Comparison of ENCODE assay signal across 8 mouse cellular contexts in the genomic region with DNA sequence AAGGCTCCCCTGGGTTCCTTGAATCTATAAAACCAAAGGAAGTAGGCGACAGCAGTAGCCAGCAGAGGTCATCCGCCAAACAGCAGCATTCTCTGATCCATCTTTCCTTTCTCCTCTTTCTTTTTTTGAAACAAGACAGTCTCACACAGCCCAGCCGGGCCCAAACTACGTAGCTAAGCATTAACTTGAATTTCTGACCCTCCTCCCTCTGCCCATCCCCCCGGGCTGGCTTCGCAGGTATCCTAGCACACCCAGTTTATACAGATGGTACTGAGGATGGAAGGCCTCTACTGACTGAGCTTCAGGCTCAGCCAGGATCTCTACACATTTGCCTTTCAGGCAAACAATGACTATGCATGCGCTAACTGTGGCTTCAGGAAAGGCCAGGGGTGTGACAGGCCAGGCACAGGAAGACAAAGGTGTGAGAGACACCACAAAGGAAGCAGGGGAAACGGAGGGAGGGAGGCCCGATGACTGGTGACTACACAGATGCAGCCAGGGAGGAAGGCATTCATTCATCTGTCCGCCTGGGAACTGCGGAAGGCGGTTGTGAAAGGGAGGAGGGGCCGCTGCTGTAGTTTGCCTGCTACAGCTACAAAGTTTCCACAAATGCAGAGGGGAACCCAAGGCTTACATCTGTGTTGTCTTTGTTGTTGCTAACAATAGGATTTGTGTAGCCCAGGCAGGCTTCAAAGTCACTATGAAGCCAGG. TPM values are rescaled to one million over a fixed set of nuclear protein-coding genes. Genes with fewer than 3 reads are reported as not detected.
A peak's percentile ranks its signal among the peaks of the same experiment; 100 is the strongest.
DNase-seq lines count a peak whose midpoint lies in the region; ATAC-seq lines count a peak whose summit lies in the region.

No protein-coding gene starts in this region.

- H3K9me3 ChIP-seq in embryonic facial prominence, embryonic 14.5 days (ENCODE audit: control insufficient read depth, low read length): no peaks in the 10 kb centered on the region

- H3K4me3 ChIP-seq in embryonic facial prominence, embryonic 14.5 days (ENCODE audit: low read depth, low read length): no peak overlapping the region

- peak overlapping the region; percentile 39 for H3K27ac ChIP-seq in embryonic facial prominence, embryonic 14.5 days (replicated peaks; ENCODE audit: low read depth, low read length)

- H3K27me3 ChIP-seq in embryonic facial prominence, embryonic 14.5 days (replicated peaks; ENCODE audit: control insufficient read depth, insufficient read depth, low read length): no peaks in the 10 kb centered on the region

- DNase-seq in heart, adult 18-20 months: peak; percentile 35 to 70
- no peak for DNase-seq in heart, postnatal 4 days
- no peak for DNase-seq in embryonic facial prominence, embryonic 14.5 days (ENCODE audit: low spot score)
- DNase-seq in induced T-regulatory cell, adult 2 months (ENCODE audit: low read depth): peak; percentile 55
- DNase-seq in lung, postnatal 25 days (ENCODE audit: low spot score): peak; percentile 35
- DNase-seq in right cerebral cortex, postnatal 4 days: no peak
- DNase-seq in retina, embryonic 14.5 days (ENCODE audit: low spot score): no peak
- DNase-seq in T-cell, adult 2 months (ENCODE audit: low spot score): no peak

- no peak for ATAC-seq in embryonic facial prominence, embryonic 14.5 days (ENCODE audit: low read depth)

- 44% methylated on average over 13 of the region's 13 CpGs for WGBS in embryonic facial prominence, embryonic 14.5 days

- peaks cover 59% of the 10 kb centered on the region for H3K36me3 ChIP-seq in embryonic facial prominence, embryonic 14.5 days (ENCODE audit: control insufficient read depth, insufficient read depth, low read length)

- peaks cover 2% of the 10 kb centered on the region; the same call in 1 of the 2 replicates for H3K4me1 ChIP-seq in embryonic facial prominence, embryonic 14.5 days (ENCODE audit: control insufficient read depth, insufficient read depth, low read length)

- H3K4me2 ChIP-seq in embryonic facial prominence, embryonic 14.5 days (ENCODE audit: low read depth, low read length): no peak overlapping the region

- 0 out of 2 replicates have a peak overlapping the region, but pooled peaks have one; percentile 6 for H3K9ac ChIP-seq in embryonic facial prominence, embryonic 14.5 days (ENCODE audit: low read depth, low read length)

RNA-seq across cellular contexts. Expression of a gene that starts 14.3 kb away (rescaled TPM):
- total RNA-seq in heart, adult 18-20 months (2021): 1 to 10 TPM; 4.6 to 4.7 TPM
- 1 to 10 TPM; 9.4 to 9.5 TPM for total RNA-seq in heart, postnatal 4 days (2021)
- 9.2 and 9.4 TPM in 2 replicates for polyA plus RNA-seq in embryonic facial prominence, embryonic 14.5 days (2014; fragmentation: Nextera tagmentation; extraction: Ambion mirVana)

RNA-seq across cellular contexts. Expression of a gene that starts 25.6 kb away (rescaled TPM):
- 1,000 to 10,000 TPM in 1 of 2 experiments, 100 to 1,000 TPM in 1; 875 to 1,008 TPM for total RNA-seq in heart, adult 18-20 months (2021)
- 1,000 to 10,000 TPM; 2,345 to 2,495 TPM for total RNA-seq in heart, postnatal 4 days (2021)
- 12,527 and 12,883 TPM in 2 replicates for polyA plus RNA-seq in embryonic facial prominence, embryonic 14.5 days (2014; fragmentation: Nextera tagmentation; extraction: Ambion mirVana)

Comparison
In these comparisons a context has a peak if more than half of its experiments do, and no peak if none do; other contexts are left out.
1. DNase-seq: peak in heart, adult 18-20 months (2 of 2), induced T-regulatory cell, adult 2 months (single experiment) and lung, postnatal 25 days (single experiment); none in heart, postnatal 4 days (single experiment), embryonic facial prominence, embryonic 14.5 days (single experiment), right cerebral cortex, postnatal 4 days (single experiment), retina, embryonic 14.5 days (single experiment) and T-cell, adult 2 months (single experiment).